Comparison of ENCODE assay signal across 12 mouse cellular contexts in the genomic region with DNA sequence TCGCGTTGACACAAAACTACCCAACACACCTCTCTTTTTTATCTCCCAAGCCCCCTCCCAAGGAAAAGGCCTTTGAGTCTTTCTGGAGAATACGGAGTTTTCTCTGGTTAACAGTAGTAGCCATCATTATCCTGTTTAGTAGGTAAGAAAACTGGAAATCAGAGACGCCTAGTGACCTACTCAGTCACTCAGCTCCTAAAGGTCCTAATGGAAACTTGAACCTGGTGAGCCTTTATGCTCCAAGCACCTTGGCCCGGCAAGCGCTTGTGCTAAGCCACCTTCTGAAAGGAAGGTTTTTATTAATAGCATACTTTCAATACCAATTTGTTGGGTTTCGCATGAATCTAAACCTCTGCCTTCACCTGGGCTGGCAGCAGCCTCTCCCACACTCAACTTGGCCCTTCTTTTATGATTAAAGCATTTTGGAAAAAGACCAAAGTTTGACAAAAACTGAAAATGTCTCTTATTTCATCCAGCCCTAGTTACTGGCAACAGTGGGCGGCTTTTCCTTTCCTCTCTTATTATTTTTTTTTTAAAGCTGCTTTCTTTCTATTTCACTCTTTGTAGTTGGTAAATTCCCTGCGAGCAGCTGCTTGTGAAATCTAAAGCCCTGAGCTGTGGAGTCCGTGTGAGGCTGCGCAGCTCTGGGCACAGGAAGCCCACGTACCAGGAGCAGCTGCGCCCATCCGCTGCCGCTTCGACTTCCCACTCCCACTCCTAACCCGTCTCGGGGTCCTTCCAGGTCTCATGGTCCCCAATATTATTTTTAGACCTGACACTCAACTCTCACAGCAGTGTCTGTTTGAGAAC.
DNase-seq lines count a peak whose midpoint lies in the region; ATAC-seq and TF ChIP-seq lines count a peak whose summit lies in the region.
"Had no signal": no experiment of that assay in that cellular context is flagged by ENCODE, and none has a peak within 500 bp of the region (broad histone marks: within the 10 kb centered on the region; RNA-seq: fewer than 3 reads in every experiment).

No protein-coding gene starts in this region.

- H3K9ac ChIP-seq in embryonic facial prominence, embryonic 13.5 days = 0 out of 2 replicates have a peak overlapping the region, but pooled peaks have one; percentile 36
- H3K9ac ChIP-seq: liver, embryonic 15.5 days had no signal

- TF ChIP-seq CTCF in testis, adult 2 months (IDR thresholded peaks at IDR 0.05; ENCODE audit: control insufficient read depth, insufficient read depth, insufficient replicate concordance, low read depth, low read length) = no peak

- WGBS in embryonic facial prominence, embryonic 13.5 days = 74% methylated on average over 18 of the region's 18 CpGs
- 91% methylated on average over 18 of the region's 18 CpGs for WGBS in embryonic facial prominence, embryonic 10.5 days

- H3K4me3 ChIP-seq in embryonic facial prominence, embryonic 13.5 days = no peak overlapping the region
- H3K4me3 ChIP-seq in embryonic facial prominence, embryonic 10.5 days = no peak overlapping the region
- peak overlapping the region; percentile 18; the same call in 1 of the 2 replicates for H3K4me3 ChIP-seq in testis, adult 2 months (ENCODE audit: control insufficient read depth, low read depth, low read length)
- H3K4me3 ChIP-seq: liver, embryonic 15.5 days had no signal

- no peak for DNase-seq in embryonic facial prominence, embryonic 10.5 days (ENCODE audit: low spot score)
- DNase-seq in testis, postnatal 10 days (ENCODE audit: low spot score) = no peak
- DNase-seq in layer of hippocampus, postnatal 14 days (ENCODE audit: low spot score in 2 of 2) = peak; percentile 55 to 58
- DNase-seq in right cerebral cortex, postnatal 36 days (ENCODE audit: low spot score in 2 of 2) = peak; percentile 61 to 71
- no peak for DNase-seq in cerebellum, postnatal 14 days
- DNase-seq in adrenal gland, adult 2 months = no peak
- DNase-seq: gastrocnemius, postnatal 10 days; heart, postnatal 36 days had no signal

- no peaks in the 10 kb centered on the region for H3K36me3 ChIP-seq in embryonic facial prominence, embryonic 13.5 days
- H3K36me3 ChIP-seq in embryonic facial prominence, embryonic 10.5 days (replicated peaks) = no peaks in the 10 kb centered on the region
- H3K36me3 ChIP-seq in testis, adult 2 months (ENCODE audit: control insufficient read depth, insufficient read depth, low read length) = no peaks in the 10 kb centered on the region
- H3K36me3 ChIP-seq: liver, embryonic 15.5 days had no signal

- H3K9me3 ChIP-seq in embryonic facial prominence, embryonic 13.5 days = no peaks in the 10 kb centered on the region
- H3K9me3 ChIP-seq in embryonic facial prominence, embryonic 10.5 days = no peaks in the 10 kb centered on the region
- H3K9me3 ChIP-seq: liver, embryonic 15.5 days had no signal

- ATAC-seq in embryonic facial prominence, embryonic 13.5 days (ENCODE audit: insufficient number of reproducible peaks, insufficient read depth, low FRiP score, low TSS enrichment, low read depth) = no peak

- no peak overlapping the region for H3K4me2 ChIP-seq in embryonic facial prominence, embryonic 13.5 days
- H3K4me2 ChIP-seq: liver, embryonic 15.5 days had no signal

- H3K4me1 ChIP-seq in embryonic facial prominence, embryonic 13.5 days = peaks cover 9% of the 10 kb centered on the region; the same call in 1 of the 2 replicates
- H3K4me1 ChIP-seq in embryonic facial prominence, embryonic 10.5 days = peaks cover 10% of the 10 kb centered on the region
- peaks cover 11% of the 10 kb centered on the region for H3K4me1 ChIP-seq in testis, adult 2 months (ENCODE audit: control insufficient read depth, insufficient read depth, low read length)
- H3K4me1 ChIP-seq: liver, embryonic 15.5 days had no signal

- no peaks in the 10 kb centered on the region for H3K27me3 ChIP-seq in embryonic facial prominence, embryonic 13.5 days
- no peaks in the 10 kb centered on the region for H3K27me3 ChIP-seq in embryonic facial prominence, embryonic 10.5 days (replicated peaks; ENCODE audit: low read depth, poor library complexity, severe bottlenecking)
- no peaks in the 10 kb centered on the region for H3K27me3 ChIP-seq in testis, adult 2 months (ENCODE audit: control insufficient read depth, insufficient read depth, low read length)
- H3K27me3 ChIP-seq: liver, embryonic 15.5 days had no signal

- no peak for TF ChIP-seq POLR2A in testis, adult 2 months (IDR thresholded peaks at IDR 0.05; ENCODE audit: control insufficient read depth, low read depth, low read length)

- peak overlapping the region; percentile 22; the same call in 1 of the 2 replicates for H3K27ac ChIP-seq in embryonic facial prominence, embryonic 13.5 days
- no peak overlapping the region for H3K27ac ChIP-seq in embryonic facial prominence, embryonic 10.5 days (replicated peaks)
- no peak overlapping the region for H3K27ac ChIP-seq in testis, adult 2 months (ENCODE audit: control insufficient read depth, insufficient read depth, low read depth, low read length)
- H3K27ac ChIP-seq: kidney, postnatal 0 days; liver, embryonic 15.5 days had no signal

Comparison
In these comparisons a context has a peak if more than half of its experiments do, and no peak if none do; other contexts are left out.
1. DNase-seq: peak in layer of hippocampus, postnatal 14 days (2 of 2) and right cerebral cortex, postnatal 36 days (2 of 2); none in embryonic facial prominence, embryonic 10.5 days (single experiment), testis, postnatal 10 days (single experiment), cerebellum, postnatal 14 days (0 of 2) and adrenal gland, adult 2 months (single experiment).